Mouse (Mus musculus): ENCODE results near the gene Prr19. TPM values are rescaled to one million over a fixed set of nuclear protein-coding genes. Genes with fewer than 3 reads are reported as not detected.
A peak's percentile ranks its signal among the peaks of the same experiment; 100 is the strongest.

Gene Prr19
- polyA plus RNA-seq, 1 experiment from 2014 or later: 1.1 TPM

DNA sequence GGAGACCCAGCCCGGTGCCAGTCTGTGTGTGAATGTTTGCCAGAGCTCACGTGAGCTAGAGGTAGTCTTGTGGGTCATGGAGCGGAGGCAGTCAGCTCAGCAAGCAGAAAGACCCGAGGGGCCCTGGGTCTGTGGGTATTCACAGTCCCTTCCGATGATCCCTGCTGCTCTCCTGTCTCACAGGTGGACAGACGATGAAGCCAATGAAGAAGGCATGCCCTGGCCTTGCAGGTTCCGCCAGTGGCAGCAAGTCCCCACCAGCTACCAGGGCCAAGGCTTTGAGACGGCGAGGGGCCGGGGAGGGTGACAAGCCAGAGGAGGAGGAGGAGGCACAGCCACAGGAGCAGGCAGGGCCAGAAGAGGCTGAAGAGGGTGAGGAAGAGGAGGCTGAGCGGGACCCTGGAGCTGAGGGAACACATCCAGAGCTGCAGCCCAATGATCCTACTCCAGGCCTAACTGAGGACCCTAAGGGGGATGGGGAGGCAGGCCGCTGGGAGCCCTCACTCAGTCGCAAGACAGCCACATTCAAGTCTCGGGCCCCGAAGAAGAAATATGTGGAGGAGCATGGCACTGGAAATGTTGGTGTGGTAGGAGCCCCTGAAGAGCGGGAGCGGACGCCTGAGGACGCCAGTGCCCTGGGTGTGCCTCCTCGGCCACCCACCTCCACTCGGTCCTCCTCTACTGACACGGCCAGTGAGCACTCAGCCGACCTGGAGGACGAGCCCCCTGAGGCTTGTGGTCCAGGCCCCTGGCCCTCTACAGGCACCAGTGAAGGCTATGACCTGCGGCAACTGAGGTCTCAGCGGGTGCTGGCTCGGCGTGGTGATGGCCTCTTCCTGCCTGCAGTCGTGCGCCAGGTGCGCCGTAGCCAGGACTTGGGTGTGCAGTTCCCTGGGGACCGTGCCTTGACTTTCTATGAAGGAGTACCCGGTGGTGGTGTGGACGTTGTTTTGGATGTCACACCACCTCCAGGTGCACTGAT is 30.3 kb upstream of the Prr19 start:
- H3K4me1 ChIP-seq: peaks cover 46% of the 10 kb centered on the region
- no peaks in the 10 kb centered on the region for H3K27me3 ChIP-seq (ENCODE audit: low read depth, poor library complexity, severe bottlenecking)
- H3K27ac ChIP-seq (replicated peaks): 0 out of 2 replicates have a peak overlapping the region, but pooled peaks have one; percentile 39
- DNase-seq (ENCODE audit: low spot score): no peak
- H3K9me3 ChIP-seq (replicated peaks): no peaks in the 10 kb centered on the region
- H3K4me3 ChIP-seq: peak overlapping the region; percentile 2; the same call in 1 of the 2 replicates
- 91% methylated on average over 35 of the region's 35 CpGs for WGBS
- H3K36me3 ChIP-seq: peaks cover 32% of the 10 kb centered on the region

GRCm38 (mm10) chr7:25271651-25272444 is 29.4 kb upstream of the Prr19 start:
- no peaks in the 10 kb centered on the region for H3K9me3 ChIP-seq (replicated peaks)
- H3K36me3 ChIP-seq: peaks cover 32% of the 10 kb centered on the region
- 0 out of 2 replicates have a peak overlapping the region, but pooled peaks have one; percentile 18 for H3K4me3 ChIP-seq
- no peak overlapping the region for H3K27ac ChIP-seq (replicated peaks)
- no peak for DNase-seq (ENCODE audit: low spot score)
- H3K27me3 ChIP-seq (ENCODE audit: low read depth, poor library complexity, severe bottlenecking): no peaks in the 10 kb centered on the region
- WGBS: 87% methylated on average over 30 of the region's 30 CpGs
- peaks cover 43% of the 10 kb centered on the region for H3K4me1 ChIP-seq

- Histone ChIP-seq H3K9me3 (replicated peaks) (no peaks in the 10 kb centered on the region), H3K36me3 (peaks cover 32% of the 10 kb centered on the region), H3K4me1 (peaks cover 45% of the 10 kb centered on the region), H3K27me3 (ENCODE audit: low read depth, poor library complexity, severe bottlenecking) (no peaks in the 10 kb centered on the region), H3K4me3 (0 out of 2 replicates have a peak overlapping the region, but pooled peaks have one; percentile 18), H3K27ac (replicated peaks) (no peak overlapping the region)
- DNase-seq (ENCODE audit: low spot score): no peak
- WGBS: 92% methylated on average over 38 of the region's 38 CpGs
These were observed 28.6 kb upstream of the Prr19 start for GRCm38 (mm10) chr7:25272445-25273258.

- H3K27me3 ChIP-seq (ENCODE audit: low read depth, poor library complexity, severe bottlenecking): no peaks in the 10 kb centered on the region
- no peaks in the 10 kb centered on the region for H3K9me3 ChIP-seq (replicated peaks)
- H3K4me1 ChIP-seq: peaks cover 51% of the 10 kb centered on the region
- H3K36me3 ChIP-seq: peaks cover 32% of the 10 kb centered on the region
- no peak overlapping the region for H3K4me3 ChIP-seq
- no peak for DNase-seq (ENCODE audit: low spot score)
- 92% methylated on average over 22 of the region's 22 CpGs for WGBS
- no peak overlapping the region for H3K27ac ChIP-seq (replicated peaks)
These were observed 27.7 kb upstream of the Prr19 start for GRCm38 (mm10) chr7:25273259-25274241.

GRCm38 (mm10) chr7:25274571-25274970 is 26.6 kb upstream of the Prr19 start:
- Histone ChIP-seq H3K9me3 (replicated peaks) (no peaks in the 10 kb centered on the region), H3K36me3 (peaks cover 32% of the 10 kb centered on the region), H3K27ac (replicated peaks) (no peak overlapping the region), H3K4me3 (no peak overlapping the region), H3K4me1 (peaks cover 51% of the 10 kb centered on the region), H3K27me3 (ENCODE audit: low read depth, poor library complexity, severe bottlenecking) (no peaks in the 10 kb centered on the region)
- WGBS: 72% methylated on average over 5 of the region's 5 CpGs
- no peak for DNase-seq (ENCODE audit: low spot score)

DNA sequence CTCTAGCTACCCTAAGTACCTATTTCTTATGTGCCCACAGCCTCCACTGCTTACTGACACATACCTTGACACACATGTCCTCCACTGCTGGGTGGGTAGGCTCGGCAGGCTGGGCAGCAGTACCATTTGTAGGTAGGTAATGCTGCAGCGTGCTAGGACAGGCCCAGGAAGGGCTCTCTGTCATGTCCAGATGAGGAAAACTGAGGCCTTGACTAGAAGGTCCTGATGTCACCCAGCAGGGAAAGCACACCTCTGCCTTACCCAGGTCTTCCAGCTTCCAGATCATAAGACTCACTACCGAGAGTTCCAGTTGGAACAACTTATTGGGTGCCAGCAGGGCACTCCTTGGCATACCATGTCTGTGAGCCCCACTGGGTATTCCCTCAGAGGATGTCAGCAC is 26.2 kb upstream of the Prr19 start:
- Histone ChIP-seq H3K27me3 (ENCODE audit: low read depth, poor library complexity, severe bottlenecking) (no peaks in the 10 kb centered on the region), H3K4me1 (peaks cover 51% of the 10 kb centered on the region), H3K9me3 (replicated peaks) (no peaks in the 10 kb centered on the region), H3K36me3 (peaks cover 32% of the 10 kb centered on the region), H3K27ac (replicated peaks) (no peak overlapping the region), H3K4me3 (no peak overlapping the region)
- DNase-seq (ENCODE audit: low spot score): no peak
- WGBS: 88% methylated on average over 3 of the region's 3 CpGs

GRCm38 (mm10) chr7:25275555-25276298 is 25.5 kb upstream of the Prr19 start:
- WGBS: 70% methylated on average over 9 of the region's 9 CpGs
- H3K36me3 ChIP-seq: peaks cover 32% of the 10 kb centered on the region
- no peak for DNase-seq (ENCODE audit: low spot score)
- H3K9me3 ChIP-seq (replicated peaks): no peaks in the 10 kb centered on the region
- peaks cover 53% of the 10 kb centered on the region for H3K4me1 ChIP-seq
- H3K4me3 ChIP-seq: peak overlapping the region; percentile 29; the same call in 1 of the 2 replicates
- H3K27me3 ChIP-seq (ENCODE audit: low read depth, poor library complexity, severe bottlenecking): no peaks in the 10 kb centered on the region
- peak overlapping the region; percentile 53; the same call in 1 of the 2 replicates for H3K27ac ChIP-seq (replicated peaks)

DNA sequence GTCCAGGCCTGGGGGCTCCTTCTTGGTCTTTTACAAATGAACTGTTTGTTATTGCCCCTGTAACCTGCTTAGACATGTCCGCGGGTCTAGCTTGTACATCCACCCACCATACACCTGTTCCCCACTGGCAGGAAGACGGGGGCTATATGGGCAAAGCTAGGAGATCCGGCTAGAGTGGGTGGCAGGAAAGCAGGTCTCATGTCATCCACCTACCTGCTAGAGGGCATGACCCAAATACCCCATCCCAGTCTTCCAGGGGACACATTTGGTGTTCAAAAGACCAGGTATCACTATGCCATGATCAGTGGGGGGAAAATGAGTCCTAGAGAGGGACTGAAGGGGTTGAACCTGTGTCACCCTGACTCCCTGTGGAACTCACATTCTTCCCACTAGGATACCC is 23.8 kb upstream of the Prr19 start:
- DNase-seq (ENCODE audit: low spot score): no peak
- 88% methylated on average over 4 of the region's 4 CpGs for WGBS

DNA sequence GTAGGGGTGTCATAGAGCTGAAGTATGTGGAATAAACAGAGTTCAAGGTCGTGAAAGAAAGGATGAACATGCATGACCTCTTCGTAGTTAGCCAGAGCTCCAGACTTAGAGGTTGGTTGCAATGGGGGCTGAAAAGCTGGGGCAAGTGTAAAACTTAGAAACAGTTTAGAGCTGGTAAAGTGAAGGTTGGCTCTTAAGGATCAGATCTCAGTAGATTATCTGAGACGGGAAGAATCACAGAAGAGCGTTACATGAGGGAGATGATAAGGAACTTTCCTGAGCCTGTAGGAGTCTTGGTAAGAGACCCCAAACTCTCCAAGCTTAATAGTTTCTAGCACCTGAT is 23.2 kb upstream of the Prr19 start:
- 18% methylated on average over 4 of the region's 4 CpGs for WGBS
- peaks cover 69% of the 10 kb centered on the region for H3K4me1 ChIP-seq
- H3K27ac ChIP-seq (replicated peaks): peak overlapping the region; percentile 97
- no peaks in the 10 kb centered on the region for H3K27me3 ChIP-seq (ENCODE audit: low read depth, poor library complexity, severe bottlenecking)
- no peak for DNase-seq (ENCODE audit: low spot score)
- no peaks in the 10 kb centered on the region for H3K9me3 ChIP-seq (replicated peaks)
- H3K4me3 ChIP-seq: peak overlapping the region; percentile 86
- H3K36me3 ChIP-seq: peaks cover 12% of the 10 kb centered on the region

More for the DNA sequence above, 23.8 kb upstream of the Prr19 start:
- Histone ChIP-seq H3K27ac (replicated peaks) (peak overlapping the region; percentile 97), H3K4me3 (peak overlapping the region; percentile 86; the same call in 1 of the 2 replicates), H3K36me3 (peaks cover 17% of the 10 kb centered on the region), H3K27me3 (ENCODE audit: low read depth, poor library complexity, severe bottlenecking) (no peaks in the 10 kb centered on the region), H3K4me1 (peaks cover 65% of the 10 kb centered on the region), H3K9me3 (replicated peaks) (no peaks in the 10 kb centered on the region)

- under 1% methylated on average over 54 of the region's 60 CpGs for WGBS
- H3K4me3 ChIP-seq: peak overlapping the region; percentile 86
- DNase-seq (ENCODE audit: low spot score): peak; percentile 90
- H3K9me3 ChIP-seq (replicated peaks): no peaks in the 10 kb centered on the region
- H3K4me1 ChIP-seq: peaks cover 74% of the 10 kb centered on the region
- peak overlapping the region; percentile 97 for H3K27ac ChIP-seq (replicated peaks)
- no peaks in the 10 kb centered on the region for H3K27me3 ChIP-seq (ENCODE audit: low read depth, poor library complexity, severe bottlenecking)
- H3K36me3 ChIP-seq: peaks cover 6% of the 10 kb centered on the region
These were observed 22.7 kb upstream of the Prr19 start for GRCm38 (mm10) chr7:25278341-25279075.

All from midbrain, embryonic 10.5 days (tissue).